Mouse (Mus musculus) heart, adult 2 months (tissue): Measurements from ENCODE around the gene Pla2g12b.

Experiments
- CTCF ChIP-seq: fragments of 200-600 bp; IDR thresholded peaks from 2 replicates; pipeline ENCODE4 v1.8.1; 2022; ENCODE audit warnings: antibody characterized with exemption, mild to moderate bottlenecking, moderate library complexity
- EP300 ChIP-seq: fragments of 200-500 bp; IDR thresholded peaks from 2 replicates; pipeline ENCODE4 v1.6.1; 2011; ENCODE audit warnings: low read depth, low read length, control low read depth; ENCODE audit not compliant: insufficient read depth
- POLR2A ChIP-seq: fragments of 200-500 bp; IDR thresholded peaks from 2 replicates; pipeline ENCODE4 v1.6.1; 2011; ENCODE audit warnings: mild to moderate bottlenecking, low read depth, low read length, control low read depth; ENCODE audit not compliant: insufficient read depth

DNA sequence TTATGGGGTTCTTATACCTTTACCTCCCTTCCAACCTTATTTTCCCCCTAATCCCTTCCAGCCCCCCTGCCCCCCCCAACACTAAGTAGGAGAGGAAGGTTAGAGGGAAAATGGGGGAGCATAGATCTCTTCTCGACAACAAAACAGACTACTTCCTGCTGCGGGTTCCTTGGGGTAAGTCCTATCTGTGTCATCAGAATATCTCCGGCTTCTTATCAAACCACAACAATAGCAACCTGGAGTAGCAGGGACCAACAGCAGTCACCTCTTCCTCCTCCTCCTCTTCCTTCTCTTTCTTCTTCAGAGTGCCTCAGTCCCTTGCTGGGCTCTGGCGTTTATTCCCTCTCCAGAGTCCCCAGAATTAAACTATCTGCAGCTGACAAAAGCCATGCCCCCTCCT, 11.6 kb upstream of the Pla2g12b start:
- no peak for TF ChIP-seq CTCF
- no peak for TF ChIP-seq EP300
- no peak for TF ChIP-seq POLR2A
